Mouse (Mus musculus) myocyte (in vitro differentiated cells): ENCODE measurements at regions not wholly inside any gene's neighbourhood (a gene's known extent, or its start where the extent isn't known, plus 50 kb on each side); places are given as distances from the start of the nearest gene placed in this dataset.

ENCODE experiments used
- H3K27me3 ChIP-seq: one replicate; pipeline ENCODE4 v1.6.1; 2011; ENCODE audit not compliant: control insufficient read depth, insufficient read depth, insufficient read length
- H3K36me3 ChIP-seq: one replicate; pipeline ENCODE4 v1.6.1; 2011; ENCODE audit not compliant: control insufficient read depth, insufficient read depth
- H3K4me2 ChIP-seq: one replicate; pipeline ENCODE4 v1.6.1; 2011; ENCODE audit warnings: low read depth, control low read depth
- H3K4me3 ChIP-seq: one replicate; pipeline ENCODE4 v1.5.1; 2011; ENCODE audit warnings: mild to moderate bottlenecking, control low read depth, moderate library complexity
- H3K79me2 ChIP-seq: one replicate; pipeline ENCODE4 v1.6.1; 2011; ENCODE audit not compliant: control insufficient read depth, insufficient read depth
- H3ac ChIP-seq: one replicate; pipeline ENCODE4 v1.6.1; 2011; ENCODE audit not compliant: control insufficient read depth, insufficient read length
- CEBPB ChIP-seq: IDR thresholded peaks from 2 replicates; pipeline ENCODE4 v1.6.1; 2011; ENCODE audit warnings: mild to moderate bottlenecking, moderate library complexity; ENCODE audit not compliant: poor library complexity, insufficient read depth, severe bottlenecking
- E2F4 ChIP-seq: IDR thresholded peaks from one replicate; pipeline ENCODE4 v1.6.1; 2011; ENCODE audit warnings: mild to moderate bottlenecking, control low read depth, moderate library complexity; ENCODE audit not compliant: insufficient read depth
- MAX ChIP-seq: IDR thresholded peaks from one replicate; pipeline ENCODE4 v1.6.1; 2011; ENCODE audit warnings: low read depth, mild to moderate bottlenecking, control low read depth
- MYOD1 ChIP-seq, 3 experiments: IDR thresholded peaks; one replicate each; pipeline ENCODE4 v1.6.1; 2011; ENCODE audit warnings: control low read depth in 2 of 3, low read depth in 2 of 3, mild to moderate bottlenecking in 2 of 3, moderate library complexity in 1 of 3; ENCODE audit not compliant: insufficient read length in 2 of 3, control insufficient read depth in 1 of 3
- MYOG ChIP-seq, 3 experiments: IDR thresholded peaks; one replicate each; pipeline ENCODE4 v1.6.1; 2011; ENCODE audit warnings: control low read depth in 2 of 3, low read depth in 2 of 3, mild to moderate bottlenecking in 2 of 3; ENCODE audit not compliant: insufficient read length in 2 of 3, control insufficient read depth in 1 of 3, insufficient read depth in 1 of 3
- POLR2A ChIP-seq: IDR thresholded peaks from one replicate; pipeline ENCODE4 v1.6.1; 2011; ENCODE audit warnings: low read depth, mild to moderate bottlenecking, control low read depth, moderate library complexity; ENCODE audit not compliant: insufficient read length
- POLR2AphosphoS2 ChIP-seq: IDR thresholded peaks from one replicate; pipeline ENCODE4 v1.6.1; 2011; ENCODE audit warnings: low read depth, control low read depth; ENCODE audit not compliant: insufficient read length
- REST ChIP-seq: IDR thresholded peaks from one replicate; pipeline ENCODE4 v1.6.1; 2011; ENCODE audit warnings: mild to moderate bottlenecking, control low read depth, moderate library complexity; ENCODE audit not compliant: insufficient read depth, insufficient read length
- SRF ChIP-seq: IDR thresholded peaks from one replicate; pipeline ENCODE4 v1.6.1; 2011; ENCODE audit warnings: low read depth; ENCODE audit not compliant: control insufficient read depth, insufficient read length
- TCF12 ChIP-seq: IDR thresholded peaks from one replicate; pipeline ENCODE4 v1.6.1; 2011; ENCODE audit warnings: mild to moderate bottlenecking, control low read depth; ENCODE audit not compliant: poor library complexity, insufficient read depth, severe bottlenecking
- TCF3 ChIP-seq: IDR thresholded peaks from one replicate; pipeline ENCODE4 v1.6.1; 2011; ENCODE audit warnings: low read depth, control low read depth; ENCODE audit not compliant: insufficient read length
- USF1 ChIP-seq: IDR thresholded peaks from one replicate; pipeline ENCODE4 v1.6.1; 2011; ENCODE audit warnings: low read depth, mild to moderate bottlenecking, control low read depth, moderate library complexity

DNA sequence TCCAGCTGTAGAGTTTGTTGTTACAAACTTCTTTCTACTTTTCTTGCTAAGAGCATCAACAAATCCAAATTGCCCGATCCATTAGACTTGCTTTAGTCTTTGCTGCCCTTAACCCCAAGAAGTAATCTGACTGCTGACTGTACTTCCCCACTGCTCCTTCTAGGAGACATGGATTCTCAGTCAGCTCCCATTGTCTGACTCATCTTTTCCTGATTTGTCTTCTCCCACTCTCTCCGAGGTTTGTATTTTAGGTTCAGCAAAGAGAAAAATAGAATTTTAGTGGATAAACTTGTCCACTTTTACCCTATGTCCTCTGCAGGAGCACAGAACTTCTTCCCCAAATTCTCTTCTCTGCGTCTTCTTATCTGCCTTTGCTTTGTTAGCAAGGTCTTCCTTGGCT, 753.5 kb downstream of the Epm2a start:
- Histone ChIP-seq H3K4me3 (no peak overlapping the region), H3K27me3 (no peaks in the 10 kb centered on the region), H3ac (no peak overlapping the region), H3K4me2 (no peak overlapping the region), H3K79me2 (no peaks in the 10 kb centered on the region), H3K36me3 (no peaks in the 10 kb centered on the region)
- no peak for TF ChIP-seq TCF3
- TF ChIP-seq REST: no peak
- TF ChIP-seq CEBPB: no peak
- TF ChIP-seq TCF12: no peak
- no peak for TF ChIP-seq SRF
- TF ChIP-seq MAX: no peak
- no peak for TF ChIP-seq E2F4
- TF ChIP-seq MYOD1 (IDR thresholded peaks at IDR 0.05; ENCODE audit: control insufficient read depth in 1 of 3, insufficient read length in 2 of 3, low read depth in 2 of 3): no peak

GRCm38 (mm10) chr10:12107001-12107418, 762.2 kb downstream of the Utrn start:
- H3K4me3 ChIP-seq: no peak overlapping the region
- H3K36me3 ChIP-seq: no peaks in the 10 kb centered on the region
- H3K4me2 ChIP-seq: no peak overlapping the region
- no peaks in the 10 kb centered on the region for H3K27me3 ChIP-seq
- no peak overlapping the region for H3ac ChIP-seq
- TF ChIP-seq MAX: peak; percentile 63
- no peak for TF ChIP-seq MYOG (IDR thresholded peaks at IDR 0.05; ENCODE audit: control insufficient read depth in 1 of 3, insufficient read depth in 1 of 3, insufficient read length in 2 of 3, low read depth in 2 of 3)
- peak; percentile 82 for TF ChIP-seq REST
- TF ChIP-seq CEBPB: no peak
- no peaks in the 10 kb centered on the region for H3K79me2 ChIP-seq

DNA sequence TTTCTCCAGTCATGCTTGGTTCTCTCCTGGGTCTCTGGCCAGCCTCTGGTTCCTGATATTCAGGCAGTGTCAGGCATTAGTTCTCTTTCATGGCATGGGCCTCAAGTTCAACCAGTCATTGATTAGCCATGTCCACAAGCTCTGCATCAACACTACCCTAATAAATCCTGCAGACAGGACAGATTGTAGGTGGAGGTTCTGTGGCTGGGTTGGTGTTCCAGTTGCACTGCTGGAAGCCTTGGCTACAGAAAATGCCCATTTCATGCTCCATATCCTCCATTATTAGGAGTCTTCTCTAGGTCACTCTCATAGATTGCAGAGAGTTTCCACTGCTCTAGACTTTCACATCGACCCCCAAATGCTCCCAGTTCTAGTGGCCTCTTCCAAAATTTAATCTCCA, 757.4 kb downstream of the Utrn start:
- H3ac ChIP-seq: no peak overlapping the region
- TF ChIP-seq TCF12: no peak
- TF ChIP-seq TCF3: no peak
- TF ChIP-seq MYOD1 (IDR thresholded peaks at IDR 0.05; ENCODE audit: control insufficient read depth in 1 of 3, insufficient read length in 2 of 3, low read depth in 2 of 3): no peak
- no peak for TF ChIP-seq SRF
- TF ChIP-seq E2F4: no peak
- no peak for TF ChIP-seq POLR2A
- TF ChIP-seq MAX: no peak
- no peak for TF ChIP-seq MYOG (IDR thresholded peaks at IDR 0.05; ENCODE audit: control insufficient read depth in 1 of 3, insufficient read depth in 1 of 3, insufficient read length in 2 of 3, low read depth in 2 of 3)
- no peak for TF ChIP-seq CEBPB
- TF ChIP-seq POLR2AphosphoS2: no peak
- TF ChIP-seq REST: no peak
- no peak for TF ChIP-seq USF1

GRCm38 (mm10) chr10:12115767-12116166, 753.4 kb downstream of the Utrn start:
- no peak for TF ChIP-seq MYOG (IDR thresholded peaks at IDR 0.05; ENCODE audit: control insufficient read depth in 1 of 3, insufficient read depth in 1 of 3, insufficient read length in 2 of 3, low read depth in 2 of 3)
- no peak for TF ChIP-seq E2F4
- no peak for TF ChIP-seq POLR2AphosphoS2
- TF ChIP-seq POLR2A: no peak
- no peak for TF ChIP-seq USF1
- no peak for TF ChIP-seq MAX
- no peak for TF ChIP-seq MYOD1 (IDR thresholded peaks at IDR 0.05; ENCODE audit: control insufficient read depth in 1 of 3, insufficient read length in 2 of 3, low read depth in 2 of 3)
- TF ChIP-seq TCF12: no peak
- no peak for TF ChIP-seq CEBPB
- TF ChIP-seq REST: no peak
- no peak for TF ChIP-seq SRF
- no peak for TF ChIP-seq TCF3
- Histone ChIP-seq H3ac (no peak overlapping the region), H3K4me2 (no peak overlapping the region), H3K79me2 (no peaks in the 10 kb centered on the region), H3K36me3 (no peaks in the 10 kb centered on the region), H3K4me3 (no peak overlapping the region), H3K27me3 (no peaks in the 10 kb centered on the region)

More for the DNA sequence above, 757.4 kb downstream of the Utrn start:
- Histone ChIP-seq H3K27me3 (no peaks in the 10 kb centered on the region), H3K36me3 (no peaks in the 10 kb centered on the region), H3K79me2 (no peaks in the 10 kb centered on the region), H3K4me3 (no peak overlapping the region), H3K4me2 (no peak overlapping the region)

- H3K4me3 ChIP-seq: no peak overlapping the region
- H3ac ChIP-seq: no peak overlapping the region
- H3K36me3 ChIP-seq: no peaks in the 10 kb centered on the region
- TF ChIP-seq TCF3 (no peak), REST (no peak), TCF12 (no peak), SRF (no peak), MAX (no peak), MYOD1 (IDR thresholded peaks at IDR 0.05; ENCODE audit: control insufficient read depth in 1 of 3, insufficient read length in 2 of 3, low read depth in 2 of 3) (no peak), E2F4 (no peak), POLR2A (no peak)
- H3K27me3 ChIP-seq: no peaks in the 10 kb centered on the region
- H3K79me2 ChIP-seq: no peaks in the 10 kb centered on the region
- no peak overlapping the region for H3K4me2 ChIP-seq
These were observed 752.4 kb downstream of the Utrn start for GRCm38 (mm10) chr10:12116662-12117303.
